Mouse (Mus musculus): Measurements from ENCODE around the gene Jam3. TPM values are rescaled to one million over a fixed set of nuclear protein-coding genes. Genes with fewer than 3 reads are reported as not detected.

Gene Jam3
- 82.3 and 83.1 TPM in 2 replicates for polyA plus RNA-seq (2015; fragmentation: Nextera tagmentation; extraction: Ambion mirVana)

GRCm38 (mm10) chr9:27154763-27155530 is at the start of gene Jam3:
Gene Jam3, minus strand, starts transcription at chr9:27155421.
- peak within 1 kb of the TSS; percentile 71 for H3K9ac ChIP-seq
- peak; percentile 100 for ATAC-seq (replicated peaks; ENCODE audit: low FRiP score)
- H3K4me2 ChIP-seq, result peak within 1 kb of the TSS; percentile 85
- peak within 1 kb of the TSS; percentile 81 for H3K4me3 ChIP-seq (replicated peaks)
- no peaks in the 10 kb centered on the region for H3K9me3 ChIP-seq (replicated peaks)
- H3K27ac ChIP-seq, result peak within 1 kb of the TSS; percentile 92
- WGBS, result under 1% methylated on average over 58 of the region's 58 CpGs
- peaks cover 6% of the 10 kb centered on the region; the same call in 1 of the 2 replicates for H3K27me3 ChIP-seq
- no peaks in the 10 kb centered on the region for H3K36me3 ChIP-seq
- peaks cover 11% of the 10 kb centered on the region for H3K4me1 ChIP-seq

GRCm38 (mm10) chr9:27204201-27204600 is 49.0 kb upstream of the Jam3 start:
- WGBS, result 85% methylated on average over 6 of the region's 6 CpGs
- peaks cover 9% of the 10 kb centered on the region for H3K4me1 ChIP-seq
- no peak overlapping the region for H3K9ac ChIP-seq
- H3K4me2 ChIP-seq, result no peak overlapping the region
- H3K36me3 ChIP-seq, result no peaks in the 10 kb centered on the region
- H3K4me3 ChIP-seq (replicated peaks), result no peak overlapping the region
- no peaks in the 10 kb centered on the region for H3K9me3 ChIP-seq (replicated peaks)
- no peaks in the 10 kb centered on the region for H3K27me3 ChIP-seq
- ATAC-seq (replicated peaks; ENCODE audit: low FRiP score), result no peak
- no peak overlapping the region for H3K27ac ChIP-seq

GRCm38 (mm10) chr9:27203134-27203533 is 47.9 kb upstream of the Jam3 start:
- Histone ChIP-seq H3K9me3 (replicated peaks) (no peaks in the 10 kb centered on the region), H3K4me2 (no peak overlapping the region), H3K4me3 (replicated peaks) (no peak overlapping the region), H3K36me3 (no peaks in the 10 kb centered on the region), H3K9ac (no peak overlapping the region), H3K27me3 (no peaks in the 10 kb centered on the region), H3K4me1 (peaks cover 9% of the 10 kb centered on the region), H3K27ac (no peak overlapping the region)
- ATAC-seq (replicated peaks; ENCODE audit: low FRiP score), result peak; percentile 97
- WGBS, result 6% methylated on average over 2 of the region's 2 CpGs

- H3K9me3 ChIP-seq (replicated peaks), result no peaks in the 10 kb centered on the region
- H3K4me2 ChIP-seq, result no peak overlapping the region
- H3K4me3 ChIP-seq (replicated peaks), result no peak overlapping the region
- H3K27me3 ChIP-seq, result no peaks in the 10 kb centered on the region
- no peaks in the 10 kb centered on the region for H3K36me3 ChIP-seq
- no peak overlapping the region for H3K27ac ChIP-seq
- no peak for ATAC-seq (replicated peaks; ENCODE audit: low FRiP score)
- H3K4me1 ChIP-seq, result peaks cover 9% of the 10 kb centered on the region
- WGBS, result 67% methylated on average over 8 of the region's 8 CpGs
- H3K9ac ChIP-seq, result no peak overlapping the region
Measured at GRCm38 (mm10) chr9:27201472-27202219, 46.4 kb upstream of the Jam3 start.

- no peak overlapping the region for H3K4me2 ChIP-seq
- ATAC-seq (replicated peaks; ENCODE audit: low FRiP score), result no peak
- H3K27me3 ChIP-seq, result no peaks in the 10 kb centered on the region
- no peaks in the 10 kb centered on the region for H3K36me3 ChIP-seq
- 74% methylated on average over 5 of the region's 6 CpGs for WGBS
- H3K9ac ChIP-seq, result no peak overlapping the region
- peaks cover 25% of the 10 kb centered on the region for H3K4me1 ChIP-seq
- no peaks in the 10 kb centered on the region for H3K9me3 ChIP-seq (replicated peaks)
- H3K27ac ChIP-seq, result 0 out of 2 replicates have a peak overlapping the region, but pooled peaks have one; percentile 27
- no peak overlapping the region for H3K4me3 ChIP-seq (replicated peaks)
Measured at GRCm38 (mm10) chr9:27193592-27194080, 38.4 kb upstream of the Jam3 start.

- WGBS, result 60% methylated on average over 10 of the region's 10 CpGs
- H3K9me3 ChIP-seq (replicated peaks), result no peaks in the 10 kb centered on the region
- no peak overlapping the region for H3K4me3 ChIP-seq (replicated peaks)
- no peak overlapping the region for H3K9ac ChIP-seq
- H3K4me1 ChIP-seq, result peaks cover 25% of the 10 kb centered on the region
- H3K36me3 ChIP-seq, result no peaks in the 10 kb centered on the region
- no peak overlapping the region for H3K27ac ChIP-seq
- no peak overlapping the region for H3K4me2 ChIP-seq
- ATAC-seq (replicated peaks; ENCODE audit: low FRiP score), result peak; percentile 10; the same call in 1 of the 2 replicates
- no peaks in the 10 kb centered on the region for H3K27me3 ChIP-seq
Measured at GRCm38 (mm10) chr9:27192761-27193591, 37.8 kb upstream of the Jam3 start.

- no peaks in the 10 kb centered on the region for H3K9me3 ChIP-seq (replicated peaks)
- H3K27me3 ChIP-seq, result no peaks in the 10 kb centered on the region
- 11% methylated on average over 14 of the region's 14 CpGs for WGBS
- H3K9ac ChIP-seq, result 0 out of 2 replicates have a peak overlapping the region, but pooled peaks have one; percentile 6
- ATAC-seq (replicated peaks; ENCODE audit: low FRiP score), result peak; percentile 95
- H3K4me2 ChIP-seq, result peak overlapping the region; percentile 58
- peaks cover 25% of the 10 kb centered on the region for H3K4me1 ChIP-seq
- peak overlapping the region; percentile 26 for H3K4me3 ChIP-seq (replicated peaks)
- no peaks in the 10 kb centered on the region for H3K36me3 ChIP-seq
- H3K27ac ChIP-seq, result peak overlapping the region; percentile 78
Measured at GRCm38 (mm10) chr9:27192001-27192760, 37.0 kb upstream of the Jam3 start.

GRCm38 (mm10) chr9:27191501-27191981 is 36.3 kb upstream of the Jam3 start:
- no peaks in the 10 kb centered on the region for H3K9me3 ChIP-seq (replicated peaks)
- peak overlapping the region; percentile 26 for H3K4me3 ChIP-seq (replicated peaks)
- H3K4me1 ChIP-seq, result peaks cover 25% of the 10 kb centered on the region
- peak; percentile 67 for ATAC-seq (replicated peaks; ENCODE audit: low FRiP score)
- H3K4me2 ChIP-seq, result peak overlapping the region; percentile 58
- 0 out of 2 replicates have a peak overlapping the region, but pooled peaks have one; percentile 6 for H3K9ac ChIP-seq
- no peaks in the 10 kb centered on the region for H3K27me3 ChIP-seq
- H3K36me3 ChIP-seq, result no peaks in the 10 kb centered on the region
- WGBS, result 3% methylated on average over 7 of the region's 7 CpGs
- peak overlapping the region; percentile 78 for H3K27ac ChIP-seq

- ATAC-seq (replicated peaks; ENCODE audit: low FRiP score), result no peak
- WGBS, result 80% methylated on average over 8 of the region's 8 CpGs
Measured at GRCm38 (mm10) chr9:27190461-27190860, 35.2 kb upstream of the Jam3 start.

GRCm38 (mm10) chr9:27189306-27189705 is 34.1 kb upstream of the Jam3 start:
- Histone ChIP-seq H3K4me2 (no peak overlapping the region), H3K4me3 (replicated peaks) (no peak overlapping the region), H3K36me3 (no peaks in the 10 kb centered on the region), H3K9me3 (replicated peaks) (no peaks in the 10 kb centered on the region), H3K27me3 (no peaks in the 10 kb centered on the region), H3K4me1 (peaks cover 25% of the 10 kb centered on the region), H3K9ac (no peak overlapping the region), H3K27ac (no peak overlapping the region)
- WGBS, result 50% methylated on average over 2 of the region's 2 CpGs
- ATAC-seq (replicated peaks; ENCODE audit: low FRiP score), result no peak

More at GRCm38 (mm10) chr9:27190461-27190860, 35.2 kb upstream of the Jam3 start:
- Histone ChIP-seq H3K9ac (no peak overlapping the region), H3K36me3 (no peaks in the 10 kb centered on the region), H3K9me3 (replicated peaks) (no peaks in the 10 kb centered on the region), H3K4me3 (replicated peaks) (no peak overlapping the region), H3K27me3 (no peaks in the 10 kb centered on the region), H3K27ac (no peak overlapping the region), H3K4me2 (no peak overlapping the region), H3K4me1 (peaks cover 25% of the 10 kb centered on the region)
